Mouse (Mus musculus): ENCODE results near the gene Shisa9. TPM values are rescaled to one million over a fixed set of nuclear protein-coding genes. Genes with fewer than 3 reads are reported as not detected.

The Shisa9 gene
- polyA plus RNA-seq, 1 experiment from 2014 or later = 0.51 TPM

DNA sequence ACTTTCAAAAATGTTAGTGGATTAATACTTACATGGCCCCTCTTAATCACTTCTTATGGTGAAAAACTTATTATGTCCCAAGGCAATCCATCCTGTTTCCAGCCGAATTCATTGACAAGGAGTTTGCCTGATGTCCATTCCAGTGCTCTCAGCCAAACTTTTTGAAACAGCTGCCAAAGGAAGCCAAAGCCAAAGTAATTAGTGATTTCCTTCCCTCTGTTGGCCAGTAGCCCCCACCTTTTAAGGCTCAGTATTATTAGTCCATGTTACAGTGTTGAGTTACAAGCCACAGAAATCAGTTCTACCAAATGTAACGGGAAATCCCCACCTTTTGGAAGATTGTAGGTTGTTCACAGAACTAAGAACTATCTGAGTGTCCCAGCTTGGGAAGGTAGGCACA is 28.8 kb downstream of the Shisa9 start:
- no peak for TF ChIP-seq CTCF (IDR thresholded peaks at IDR 0.05; ENCODE audit: low read depth)
- H3K27ac ChIP-seq = no peak overlapping the region
- no peaks in the 10 kb centered on the region for H3K27me3 ChIP-seq (ENCODE audit: insufficient read depth, low read length)
- H3K9me3 ChIP-seq (replicated peaks; ENCODE audit: low read length) = no peaks in the 10 kb centered on the region
- H3K4me1 ChIP-seq (replicated peaks; ENCODE audit: insufficient read depth, low read length) = no peaks in the 10 kb centered on the region
- ATAC-seq (replicated peaks; ENCODE audit: low FRiP score, low read depth) (no peak), DNase-seq (ENCODE audit: low spot score) (no peak)
- H3K4me2 ChIP-seq (ENCODE audit: low read length) = no peak overlapping the region
- H3K9ac ChIP-seq (ENCODE audit: low read depth, low read length) = no peak overlapping the region
- no peak overlapping the region for H3K4me3 ChIP-seq (replicated peaks; ENCODE audit: low read depth, low read length)
- 69% methylated on average over 2 of the region's 2 CpGs for WGBS
- no peaks in the 10 kb centered on the region for H3K36me3 ChIP-seq (ENCODE audit: insufficient read depth, low read length)

DNA sequence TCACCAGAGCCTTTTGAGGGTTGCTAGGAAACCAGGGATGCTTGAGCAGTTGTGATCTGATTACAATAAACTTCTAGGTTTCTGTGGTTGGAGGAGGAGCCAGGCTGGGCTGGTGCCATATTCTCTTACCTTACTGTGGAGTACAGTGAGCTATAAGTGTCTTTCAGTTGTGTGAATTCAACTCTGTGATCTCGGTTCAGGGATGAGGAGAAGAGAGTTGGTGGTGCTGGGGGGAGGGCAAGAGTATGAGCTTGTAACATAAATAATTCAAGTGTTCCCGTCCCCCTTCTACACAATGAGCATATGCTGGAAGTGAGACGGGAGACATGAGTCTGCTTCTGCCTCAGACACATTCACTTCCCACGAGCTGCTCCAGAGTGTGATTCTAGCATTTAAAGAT is 30.6 kb downstream of the Shisa9 start:
- Histone ChIP-seq H3K36me3 (ENCODE audit: insufficient read depth, low read length) (no peaks in the 10 kb centered on the region), H3K27me3 (ENCODE audit: insufficient read depth, low read length) (no peaks in the 10 kb centered on the region), H3K27ac (no peak overlapping the region), H3K9ac (ENCODE audit: low read depth, low read length) (no peak overlapping the region), H3K4me2 (ENCODE audit: low read length) (no peak overlapping the region), H3K4me3 (replicated peaks; ENCODE audit: low read depth, low read length) (no peak overlapping the region), H3K9me3 (replicated peaks; ENCODE audit: low read length) (no peaks in the 10 kb centered on the region), H3K4me1 (replicated peaks; ENCODE audit: insufficient read depth, low read length) (no peaks in the 10 kb centered on the region)
- no peak for TF ChIP-seq CTCF (IDR thresholded peaks at IDR 0.05; ENCODE audit: low read depth)
- DNase-seq (ENCODE audit: low spot score) = no peak
- 55% methylated on average over 4 of the region's 4 CpGs for WGBS
- no peak for ATAC-seq (replicated peaks; ENCODE audit: low FRiP score, low read depth)

DNA sequence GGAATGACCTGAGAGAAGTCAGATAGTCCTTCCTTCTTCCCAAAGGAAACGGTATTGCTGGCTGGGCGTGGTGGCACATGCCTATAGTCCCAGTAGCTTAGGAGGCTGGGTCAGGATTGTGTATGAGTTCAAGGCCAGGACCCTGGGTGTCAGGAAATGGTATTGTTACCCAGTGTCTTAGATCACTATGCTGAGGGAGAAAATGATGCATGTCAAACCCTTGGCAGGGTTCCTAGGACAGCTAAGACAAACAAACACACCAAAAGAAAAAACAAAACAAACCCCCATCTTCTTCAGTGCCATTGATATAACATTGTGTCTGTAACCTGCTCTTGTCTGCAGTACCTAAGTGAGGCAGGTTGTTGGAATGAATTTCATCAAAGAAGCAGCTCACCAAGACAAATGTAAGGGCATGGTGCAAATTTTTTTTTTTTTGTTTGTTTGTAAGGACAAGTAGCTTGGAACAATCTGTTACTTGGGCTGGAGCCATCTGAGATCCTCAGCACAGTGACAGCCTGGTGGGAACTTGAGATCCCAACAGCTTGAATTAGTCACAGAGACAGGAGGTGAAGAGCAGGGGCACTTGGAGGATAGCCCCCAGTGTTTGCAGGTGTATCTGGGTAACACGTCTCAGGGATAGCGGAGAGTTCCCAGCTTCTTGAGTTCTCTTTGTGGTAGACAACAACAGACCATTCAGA is 34.2 kb downstream of the Shisa9 start:
- 52% methylated on average over 4 of the region's 4 CpGs for WGBS
- H3K4me3 ChIP-seq (replicated peaks; ENCODE audit: low read depth, low read length) = no peak overlapping the region
- no peak for ATAC-seq (replicated peaks; ENCODE audit: low FRiP score, low read depth)

DNA sequence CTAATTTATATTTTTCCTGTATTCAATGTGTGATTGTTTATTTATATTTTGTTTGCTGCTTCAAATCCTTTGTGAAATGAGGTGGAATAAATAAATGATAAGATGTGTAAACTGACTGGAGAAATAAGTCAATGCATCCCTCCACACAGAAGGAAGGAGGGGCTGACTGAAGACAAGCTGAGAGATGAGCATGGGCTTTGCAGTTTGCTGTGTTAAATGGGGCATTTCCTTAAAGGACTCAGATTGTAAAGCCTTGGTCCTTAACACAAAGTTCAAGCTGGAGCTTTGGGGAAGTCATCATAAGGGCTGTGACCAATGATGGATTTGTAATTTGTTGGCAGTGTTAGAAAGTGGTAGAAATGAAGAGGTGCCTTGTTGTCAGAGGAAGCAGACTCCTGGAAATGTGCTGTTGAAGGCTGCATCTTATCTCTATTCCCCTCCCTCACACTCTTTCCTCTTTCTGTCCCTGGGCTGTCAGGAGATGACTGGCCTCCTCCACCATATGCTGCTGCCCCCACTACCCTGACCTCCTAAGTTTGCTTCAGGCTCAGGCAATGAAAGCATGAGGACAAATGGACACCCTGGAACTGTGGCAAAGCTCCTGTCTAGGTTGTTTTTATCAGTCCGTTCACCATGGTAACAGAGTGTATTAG is 36.3 kb downstream of the Shisa9 start:
- no peak for DNase-seq (ENCODE audit: low spot score)
- no peak for TF ChIP-seq CTCF (IDR thresholded peaks at IDR 0.05; ENCODE audit: low read depth)
- H3K4me1 ChIP-seq (replicated peaks; ENCODE audit: insufficient read depth, low read length) = no peaks in the 10 kb centered on the region
- H3K4me3 ChIP-seq (replicated peaks; ENCODE audit: low read depth, low read length) = no peak overlapping the region
- WGBS = 69% methylated on average over 1 of the region's 1 CpGs
- ATAC-seq (replicated peaks; ENCODE audit: low FRiP score, low read depth) = no peak
- H3K4me2 ChIP-seq (ENCODE audit: low read length) = no peak overlapping the region
- no peaks in the 10 kb centered on the region for H3K9me3 ChIP-seq (replicated peaks; ENCODE audit: low read length)
- H3K27me3 ChIP-seq (ENCODE audit: insufficient read depth, low read length) = no peaks in the 10 kb centered on the region
- no peak overlapping the region for H3K27ac ChIP-seq
- H3K36me3 ChIP-seq (ENCODE audit: insufficient read depth, low read length) = no peaks in the 10 kb centered on the region
- no peak overlapping the region for H3K9ac ChIP-seq (ENCODE audit: low read depth, low read length)

More for the DNA sequence above, 34.2 kb downstream of the Shisa9 start:
- DNase-seq (ENCODE audit: low spot score) = no peak
- no peaks in the 10 kb centered on the region for H3K27me3 ChIP-seq (ENCODE audit: insufficient read depth, low read length)
- H3K4me2 ChIP-seq (ENCODE audit: low read length) = no peak overlapping the region
- no peaks in the 10 kb centered on the region for H3K4me1 ChIP-seq (replicated peaks; ENCODE audit: insufficient read depth, low read length)
- TF ChIP-seq CTCF (IDR thresholded peaks at IDR 0.05; ENCODE audit: low read depth) = no peak
- no peaks in the 10 kb centered on the region for H3K36me3 ChIP-seq (ENCODE audit: insufficient read depth, low read length)
- H3K9ac ChIP-seq (ENCODE audit: low read depth, low read length) = no peak overlapping the region
- H3K9me3 ChIP-seq (replicated peaks; ENCODE audit: low read length) = no peaks in the 10 kb centered on the region
- no peak overlapping the region for H3K27ac ChIP-seq

DNA sequence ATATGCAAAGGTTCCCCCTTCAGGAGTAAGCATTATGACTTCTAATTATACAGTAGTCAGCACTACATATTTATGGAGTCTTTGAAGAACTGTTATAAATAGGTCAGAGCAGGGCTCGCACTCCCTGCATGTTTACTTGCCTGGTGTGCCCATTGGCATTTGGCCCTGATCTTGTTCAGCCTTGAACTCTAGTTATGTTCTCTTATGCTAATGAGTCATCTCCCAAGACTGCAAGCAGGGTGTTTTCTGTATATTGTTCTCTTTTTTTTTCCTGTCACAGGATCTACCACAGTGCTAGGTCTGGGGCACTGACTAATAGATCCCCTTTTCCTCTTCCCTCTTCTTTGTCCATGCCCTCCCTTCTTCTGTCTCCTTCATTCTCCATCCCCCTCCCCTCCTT is 48.5 kb downstream of the Shisa9 start:
- no peak for DNase-seq (ENCODE audit: low spot score)
- no peaks in the 10 kb centered on the region for H3K4me1 ChIP-seq (replicated peaks; ENCODE audit: insufficient read depth, low read length)
- no peak overlapping the region for H3K27ac ChIP-seq
- ATAC-seq (replicated peaks; ENCODE audit: low FRiP score, low read depth) = no peak
- H3K9ac ChIP-seq (ENCODE audit: low read depth, low read length) = no peak overlapping the region
- WGBS = 62% methylated on average over 1 of the region's 1 CpGs
- H3K36me3 ChIP-seq (ENCODE audit: insufficient read depth, low read length) = no peaks in the 10 kb centered on the region
- no peaks in the 10 kb centered on the region for H3K27me3 ChIP-seq (ENCODE audit: insufficient read depth, low read length)
- no peak for TF ChIP-seq CTCF (IDR thresholded peaks at IDR 0.05; ENCODE audit: low read depth)
- H3K9me3 ChIP-seq (replicated peaks; ENCODE audit: low read length) = no peaks in the 10 kb centered on the region
- no peak overlapping the region for H3K4me3 ChIP-seq (replicated peaks; ENCODE audit: low read depth, low read length)
- no peak overlapping the region for H3K4me2 ChIP-seq (ENCODE audit: low read length)

DNA sequence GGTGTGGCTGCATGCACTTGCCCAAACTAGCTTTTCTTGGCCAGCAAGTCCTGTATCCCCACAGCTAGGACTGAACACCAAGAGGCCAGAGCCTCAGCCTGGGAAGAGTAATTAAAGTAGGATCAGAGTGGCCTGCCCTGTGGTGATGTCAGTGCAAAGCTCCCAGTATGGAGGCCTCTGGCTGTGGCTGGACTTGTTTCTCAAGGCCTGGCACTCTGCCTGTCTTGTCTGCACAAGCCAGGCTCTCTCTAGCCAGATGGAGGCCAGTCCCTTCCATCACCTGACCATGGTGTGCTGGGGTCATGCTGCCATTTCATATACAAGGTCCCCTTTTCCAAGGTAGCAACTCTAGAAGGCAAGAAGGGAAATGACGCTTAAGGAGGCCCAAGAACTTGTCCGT is 51.0 kb downstream of the Shisa9 start:
- no peaks in the 10 kb centered on the region for H3K4me1 ChIP-seq (replicated peaks; ENCODE audit: insufficient read depth, low read length)
- H3K36me3 ChIP-seq (ENCODE audit: insufficient read depth, low read length) = no peaks in the 10 kb centered on the region
- no peak for TF ChIP-seq CTCF (IDR thresholded peaks at IDR 0.05; ENCODE audit: low read depth)
- no peak overlapping the region for H3K4me3 ChIP-seq (replicated peaks; ENCODE audit: low read depth, low read length)
- no peak overlapping the region for H3K27ac ChIP-seq
- H3K27me3 ChIP-seq (ENCODE audit: insufficient read depth, low read length) = no peaks in the 10 kb centered on the region
- ATAC-seq (replicated peaks; ENCODE audit: low FRiP score, low read depth) = no peak
- DNase-seq (ENCODE audit: low spot score) = no peak
- no peaks in the 10 kb centered on the region for H3K9me3 ChIP-seq (replicated peaks; ENCODE audit: low read length)
- WGBS = 80% methylated on average over 2 of the region's 2 CpGs
- no peak overlapping the region for H3K9ac ChIP-seq (ENCODE audit: low read depth, low read length)
- H3K4me2 ChIP-seq (ENCODE audit: low read length) = no peak overlapping the region
